Mouse (Mus musculus): ENCODE measurements around the gene Rpf2. TPM values are rescaled to one million over a fixed set of nuclear protein-coding genes. Genes with fewer than 3 reads are reported as not detected.

Gene Rpf2
- total RNA-seq, 2 experiments from 2014 or later: 14.6 to 20.2 TPM

Other genes starting within 250 kb of the Rpf2 start
- 1 to 10 TPM in 1 of 2 experiments, under 1 TPM in 1; 0.69 to 1.4 TPM for gene Mfsd4b1, start 221.8 kb downstream of the Rpf2 start, total RNA-seq (2021)
- gene Slc16a10, start 104.8 kb downstream of the Rpf2 start, total RNA-seq (2021): 10 to 100 TPM; 12.9 to 14.3 TPM
- 10 to 100 TPM; 31.0 to 33.7 TPM for gene Gtf3c6, start 11.1 kb upstream of the Rpf2 start, total RNA-seq (2021)
- gene Amd1, start 55.1 kb upstream of the Rpf2 start, total RNA-seq (2021): 10 to 100 TPM; 31.0 to 32.1 TPM
- 10 to 100 TPM; 14.2 to 14.5 TPM for gene Cdk19, start 92.5 kb upstream of the Rpf2 start, total RNA-seq (2021)

All from heart, postnatal 4 days (tissue).